Mouse (Mus musculus) heart, postnatal 0 days (tissue): ENCODE results near the gene Fam241b.

ENCODE experiments used
- CTCF ChIP-seq: IDR thresholded peaks from 2 replicates; pipeline ENCODE4 v1.5.1; 2016; ENCODE audit warnings: antibody characterized with exemption, control low read depth, low read depth
- EP300 ChIP-seq: IDR thresholded peaks from 2 replicates; pipeline ENCODE4 v1.6.1; 2016; ENCODE audit warnings: antibody characterized with exemption, low read depth

DNA sequence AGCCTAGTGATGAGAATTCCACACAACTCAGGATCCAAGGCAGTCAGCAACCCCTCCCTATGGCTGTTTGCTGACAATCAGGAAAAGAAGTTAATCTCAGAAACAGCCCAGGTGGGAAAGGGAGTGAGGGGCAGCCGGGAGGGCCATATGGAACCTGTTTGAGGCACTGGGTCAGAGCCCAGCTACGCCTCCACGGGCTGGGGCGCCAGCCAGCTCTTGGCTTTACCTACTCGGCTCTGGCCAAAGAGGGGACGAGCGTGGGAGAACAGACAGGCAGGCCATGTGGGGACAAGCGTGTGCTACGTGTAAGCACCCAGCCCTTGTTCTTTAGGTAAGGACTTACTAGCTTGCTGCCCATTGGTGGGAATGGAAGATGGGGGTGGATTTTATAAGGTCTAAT, 75.2 kb downstream of the Fam241b start:
- TF ChIP-seq CTCF (no peak), EP300 (no peak)
